ENCODE assay signal across 25 mouse cellular contexts in the genomic region with DNA sequence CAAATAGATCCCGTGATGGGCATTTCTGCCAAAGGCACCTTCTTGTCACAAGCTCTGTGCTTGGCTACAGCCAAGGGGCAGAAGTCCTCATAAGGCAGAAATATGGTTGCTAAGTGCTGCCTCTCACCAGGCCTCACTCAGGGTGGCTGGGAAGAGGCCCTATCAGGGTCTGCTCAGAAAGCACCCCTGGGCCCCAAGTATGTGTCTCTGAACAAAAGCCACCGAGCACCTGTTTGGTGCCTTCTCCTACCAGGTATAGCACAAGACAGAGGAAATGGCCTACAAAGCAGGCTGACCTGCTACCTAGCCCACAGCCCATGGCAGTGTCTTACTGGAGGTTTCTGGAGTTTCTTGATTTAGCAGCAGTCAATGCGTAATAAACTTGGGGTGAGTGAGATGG. TPM values are rescaled to one million over a fixed set of nuclear protein-coding genes. Genes with fewer than 3 reads are reported as not detected.
DNase-seq lines count a peak whose midpoint lies in the region; ATAC-seq lines count a peak whose summit lies in the region.
"Had no signal": no experiment of that assay in that cellular context is flagged by ENCODE, and none has a peak within 500 bp of the region (broad histone marks: within the 10 kb centered on the region; RNA-seq: fewer than 3 reads in every experiment).

No protein-coding gene starts in this region.

- H3K9ac ChIP-seq in forebrain, embryonic 11.5 days (ENCODE audit: low read length): no peak overlapping the region
- no peak overlapping the region for H3K9ac ChIP-seq in forebrain, embryonic 13.5 days
- no peak overlapping the region for H3K9ac ChIP-seq in heart, embryonic 12.5 days
- H3K9ac ChIP-seq: embryonic facial prominence, embryonic 12.5 days; forebrain, embryonic 12.5 days; forebrain, embryonic 15.5 days; forebrain, postnatal 0 days had no signal

- DNase-seq in forebrain, embryonic 11.5 days (ENCODE audit: low spot score): peak; percentile 43
- peak; percentile 79 for DNase-seq in heart, adult 11 months
- peak; percentile 59 for DNase-seq in thymus, postnatal 0 days (ENCODE audit: low spot score)
- DNase-seq in thymus, postnatal 14 days: no peak
- DNase-seq: adrenal gland, adult 8-10 months; adrenal gland, postnatal 14 days; adrenal gland, postnatal 36 days; B cell, adult 2 months; cerebellum, adult 11-12 months; cerebellum, adult 2 months; cerebellum, adult 9-10 months; cerebellum, postnatal 10 days; cerebellum, postnatal 25 days; forebrain, postnatal 0 days had no signal

- no peaks in the 10 kb centered on the region for H3K36me3 ChIP-seq in forebrain, embryonic 11.5 days (ENCODE audit: control insufficient read depth, insufficient read depth, low read length)
- no peaks in the 10 kb centered on the region for H3K36me3 ChIP-seq in forebrain, embryonic 13.5 days (ENCODE audit: poor library complexity, severe bottlenecking)
- no peaks in the 10 kb centered on the region for H3K36me3 ChIP-seq in heart, embryonic 12.5 days
- H3K36me3 ChIP-seq: embryonic facial prominence, embryonic 10.5 days; embryonic facial prominence, embryonic 12.5 days; forebrain, embryonic 12.5 days; forebrain, embryonic 15.5 days; G1E had no signal

- H3K27ac ChIP-seq in forebrain, embryonic 11.5 days (ENCODE audit: low read depth, low read length): no peak overlapping the region
- H3K27ac ChIP-seq in forebrain, embryonic 13.5 days: no peak overlapping the region
- H3K27ac ChIP-seq in heart, embryonic 12.5 days (ENCODE audit: poor library complexity, severe bottlenecking): no peak overlapping the region
- H3K27ac ChIP-seq: embryonic facial prominence, embryonic 10.5 days; embryonic facial prominence, embryonic 12.5 days; forebrain, embryonic 12.5 days; forebrain, embryonic 15.5 days had no signal

- no peaks in the 10 kb centered on the region for H3K27me3 ChIP-seq in forebrain, embryonic 11.5 days (ENCODE audit: control insufficient read depth, insufficient read depth, low read length)
- no peaks in the 10 kb centered on the region for H3K27me3 ChIP-seq in forebrain, embryonic 13.5 days
- H3K27me3 ChIP-seq in heart, embryonic 12.5 days (replicated peaks): no peaks in the 10 kb centered on the region
- H3K27me3 ChIP-seq: CH12.LX; embryonic facial prominence, embryonic 12.5 days; forebrain, embryonic 12.5 days; forebrain, embryonic 15.5 days; Patski had no signal

- H3K9me3 ChIP-seq in forebrain, embryonic 11.5 days (ENCODE audit: control insufficient read depth, low read length): peaks cover 4% of the 10 kb centered on the region; the same call in 1 of the 2 replicates
- peaks cover 11% of the 10 kb centered on the region for H3K9me3 ChIP-seq in forebrain, embryonic 13.5 days (replicated peaks)
- peaks cover 21% of the 10 kb centered on the region for H3K9me3 ChIP-seq in heart, embryonic 12.5 days (replicated peaks)
- H3K9me3 ChIP-seq: forebrain, embryonic 15.5 days had no signal

- ATAC-seq in forebrain, embryonic 11.5 days (replicated peaks; ENCODE audit: low FRiP score): no peak
- ATAC-seq in forebrain, embryonic 13.5 days: no peak
- ATAC-seq in heart, embryonic 12.5 days (ENCODE audit: insufficient number of reproducible peaks, low FRiP score): no peak
- ATAC-seq: activated CD4-positive, CD25-positive, alpha-beta regulatory T cell, adult 4 months; CD4-positive, CD25-positive, alpha-beta regulatory T cell, adult 4 months; forebrain, embryonic 15.5 days; forebrain, postnatal 0 days; Patski had no signal

- WGBS in forebrain, embryonic 11.5 days: 86% methylated on average over 3 of the region's 3 CpGs
- WGBS in forebrain, embryonic 13.5 days: 78% methylated on average over 3 of the region's 3 CpGs
- 82% methylated on average over 3 of the region's 3 CpGs for WGBS in heart, embryonic 12.5 days

- H3K4me1 ChIP-seq in forebrain, embryonic 11.5 days (replicated peaks; ENCODE audit: control insufficient read depth, insufficient read depth, low read length): no peaks in the 10 kb centered on the region
- no peaks in the 10 kb centered on the region for H3K4me1 ChIP-seq in forebrain, embryonic 13.5 days
- H3K4me1 ChIP-seq in heart, embryonic 12.5 days (replicated peaks): no peaks in the 10 kb centered on the region
- H3K4me1 ChIP-seq: embryonic facial prominence, embryonic 10.5 days; embryonic facial prominence, embryonic 12.5 days; forebrain, embryonic 12.5 days; forebrain, embryonic 15.5 days had no signal

- H3K4me2 ChIP-seq in forebrain, embryonic 11.5 days (ENCODE audit: low read depth, low read length, severe bottlenecking): no peak overlapping the region
- no peak overlapping the region for H3K4me2 ChIP-seq in forebrain, embryonic 13.5 days
- no peak overlapping the region for H3K4me2 ChIP-seq in heart, embryonic 12.5 days
- H3K4me2 ChIP-seq: embryonic facial prominence, embryonic 12.5 days; forebrain, embryonic 12.5 days; forebrain, embryonic 15.5 days had no signal

- no peak overlapping the region for H3K4me3 ChIP-seq in forebrain, embryonic 11.5 days (ENCODE audit: low read depth, low read length)
- no peak overlapping the region for H3K4me3 ChIP-seq in forebrain, embryonic 13.5 days
- H3K4me3 ChIP-seq in heart, embryonic 12.5 days: no peak overlapping the region
- H3K4me3 ChIP-seq: embryonic facial prominence, embryonic 10.5 days; embryonic facial prominence, embryonic 12.5 days; forebrain, embryonic 12.5 days; forebrain, embryonic 15.5 days had no signal

RNA-seq across cellular contexts. Expression of a gene that starts 59.0 kb away (rescaled TPM):
- polyA plus RNA-seq in forebrain, embryonic 11.5 days (2014; fragmentation: Nextera tagmentation; extraction: Ambion mirVana): 28.6 and 32.0 TPM in 2 replicates
- 9.5 and 11.0 TPM in 2 replicates for polyA plus RNA-seq in forebrain, embryonic 13.5 days (2015; fragmentation: Nextera tagmentation; extraction: Ambion mirVana)
- polyA plus RNA-seq in heart, embryonic 12.5 days (2016; fragmentation: Nextera tagmentation; extraction: Ambion mirVana): 79.3 and 84.2 TPM in 2 replicates
- polyA plus RNA-seq in thymus, postnatal 0 days (2015; fragmentation: Nextera tagmentation; extraction: Ambion mirVana): 18.9 and 19.5 TPM in 2 replicates
